Mouse (Mus musculus): ENCODE measurements around the gene Morc2a.
A peak's percentile ranks its signal among the peaks of the same experiment; 100 is the strongest.

Morc2a gene

GRCm38 (mm10) chr11:3684232-3684631 is 35.2 kb downstream of the Morc2a start:
- DNase-seq (ENCODE audit: low spot score), result no peak

GRCm38 (mm10) chr11:3684723-3685430 is 35.9 kb downstream of the Morc2a start:
- DNase-seq (ENCODE audit: low spot score), result no peak

GRCm38 (mm10) chr11:3685431-3685830 is 36.4 kb downstream of the Morc2a start:
- no peak for DNase-seq (ENCODE audit: low spot score)

GRCm38 (mm10) chr11:3686318-3686717 is 37.3 kb downstream of the Morc2a start:
- DNase-seq (ENCODE audit: low spot score), result no peak

- no peak for DNase-seq (ENCODE audit: low spot score)
These were observed 37.9 kb downstream of the Morc2a start for GRCm38 (mm10) chr11:3686885-3687284.

GRCm38 (mm10) chr11:3691746-3692145 is 42.8 kb downstream of the Morc2a start:
- no peak for DNase-seq (ENCODE audit: low spot score)

DNA sequence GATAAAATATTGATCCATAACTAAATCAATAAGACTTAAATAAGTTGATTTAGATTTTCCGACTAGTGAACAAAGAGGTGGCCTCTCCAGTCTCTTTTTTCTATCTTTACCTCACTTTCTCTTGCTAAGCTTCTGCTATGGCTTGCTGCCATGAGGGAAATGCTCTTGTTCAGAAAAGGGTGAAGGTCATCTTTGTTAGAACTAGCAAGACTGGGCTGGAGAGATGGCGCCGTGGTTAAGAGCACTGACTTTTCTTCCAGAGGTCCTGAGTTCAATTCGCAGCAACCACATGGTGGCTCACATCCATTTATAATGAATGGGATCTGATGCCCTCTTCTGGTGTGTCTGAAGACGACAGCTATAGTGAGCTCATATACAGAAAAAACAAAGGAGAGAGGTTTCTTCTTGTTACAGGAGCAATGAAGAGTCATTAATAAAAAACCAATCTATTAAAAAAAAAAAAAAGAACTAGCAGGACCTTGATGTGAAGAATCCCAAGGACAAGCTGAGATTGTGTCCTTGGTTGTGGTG is 47.2 kb downstream of the Morc2a start:
- DNase-seq (ENCODE audit: low spot score), result no peak

GRCm38 (mm10) chr11:3697441-3697840 is 48.5 kb downstream of the Morc2a start:
- DNase-seq (ENCODE audit: low spot score), result no peak

- DNase-seq (ENCODE audit: low spot score), result no peak
These were observed 54.4 kb downstream of the Morc2a start for GRCm38 (mm10) chr11:3703089-3703992.

GRCm38 (mm10) chr11:3704404-3704803 is 55.4 kb downstream of the Morc2a start:
- no peak for DNase-seq (ENCODE audit: low spot score)

- no peak for DNase-seq (ENCODE audit: low spot score)
These were observed 58.1 kb downstream of the Morc2a start for GRCm38 (mm10) chr11:3707057-3707456.

DNA sequence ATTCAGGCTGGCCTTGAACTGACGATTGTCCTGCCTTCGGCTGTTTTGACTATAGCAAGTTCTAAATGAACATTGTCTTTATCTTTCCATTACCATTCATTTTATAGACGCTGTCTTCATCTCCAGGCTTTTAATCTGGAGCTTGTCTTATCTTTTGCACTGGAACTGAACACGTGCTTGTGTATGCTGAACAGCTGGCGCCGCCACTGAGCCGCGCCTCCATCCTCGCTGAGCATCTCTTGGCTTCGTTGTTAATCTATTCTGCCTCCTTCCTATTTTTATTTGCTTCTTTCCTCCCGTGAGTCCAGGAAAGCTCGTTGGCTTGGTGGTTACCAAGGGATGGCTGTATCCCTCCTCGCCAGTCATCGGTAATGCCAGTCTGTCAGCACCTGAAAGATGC is 61.2 kb downstream of the Morc2a start:
- DNase-seq (ENCODE audit: low spot score), result no peak

- peak; percentile 44 for DNase-seq (ENCODE audit: low spot score)
These were observed 65.5 kb downstream of the Morc2a start for GRCm38 (mm10) chr11:3714486-3714885.

GRCm38 (mm10) chr11:3716662-3717061 is 67.7 kb downstream of the Morc2a start:
- DNase-seq (ENCODE audit: low spot score), result no peak

DNA sequence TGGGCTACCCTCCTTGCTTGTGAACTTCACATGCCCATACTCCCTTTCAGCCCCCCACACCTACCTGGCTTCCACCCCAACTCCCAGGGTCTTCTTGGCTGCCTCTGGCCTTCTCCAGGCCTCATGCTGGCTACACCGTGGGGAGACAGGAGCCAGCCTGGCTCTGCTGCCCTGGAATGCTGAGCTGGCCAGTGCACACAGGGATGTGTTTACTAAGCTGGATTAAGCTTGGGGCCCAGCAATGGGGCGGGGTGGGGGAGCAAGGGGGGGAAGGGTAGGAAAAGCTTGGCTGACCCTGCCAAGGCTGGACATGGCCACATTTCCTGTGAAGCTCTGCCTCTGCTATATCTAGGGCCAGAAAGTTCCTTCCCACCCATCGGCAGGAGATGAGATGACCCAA is 73.0 kb downstream of the Morc2a start:
- no peak for DNase-seq (ENCODE audit: low spot score)

- no peak for DNase-seq (ENCODE audit: low spot score)
These were observed 73.9 kb downstream of the Morc2a start for GRCm38 (mm10) chr11:3722861-3723260.

- no peak for DNase-seq (ENCODE audit: low spot score)
These were observed 74.9 kb downstream of the Morc2a start for GRCm38 (mm10) chr11:3723910-3724309.

- DNase-seq (ENCODE audit: low spot score), result no peak
These were observed 75.7 kb downstream of the Morc2a start for GRCm38 (mm10) chr11:3724726-3725125.

DNA sequence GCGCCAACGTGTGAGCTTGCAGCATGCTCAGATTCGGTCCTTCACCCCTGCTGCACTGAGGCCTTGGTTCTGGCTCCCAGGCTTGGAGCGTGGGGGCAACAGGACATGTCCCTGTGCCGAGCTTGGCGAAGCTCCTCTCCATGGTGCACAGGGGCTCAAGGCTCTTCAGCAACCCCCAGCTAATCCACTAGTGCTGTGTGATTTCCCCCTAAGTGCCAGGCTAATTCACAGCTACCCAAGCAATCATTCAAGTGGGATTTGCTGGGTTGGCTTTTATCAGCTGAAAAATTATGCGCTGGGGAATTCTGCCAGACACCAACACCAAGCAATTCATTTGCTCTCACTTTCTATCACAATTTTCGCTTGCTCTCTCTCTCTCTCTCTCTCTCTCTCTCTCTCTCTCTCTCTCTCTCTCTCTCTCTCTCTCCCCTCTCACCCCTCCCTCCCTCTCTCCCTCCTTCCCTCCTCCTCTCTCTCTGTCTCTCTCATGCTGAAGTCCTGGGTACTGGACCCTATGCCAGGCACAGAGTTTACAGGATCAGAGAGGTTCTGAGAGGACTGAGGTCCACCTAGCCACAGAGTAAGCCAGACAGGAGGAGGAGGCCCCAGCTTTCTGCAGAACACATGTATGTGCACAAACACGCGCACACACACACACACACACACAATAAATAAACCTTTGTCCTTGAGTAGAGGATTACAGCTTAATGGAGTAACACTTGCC is 76.5 kb downstream of the Morc2a start:
- DNase-seq (ENCODE audit: low spot score), result no peak

DNA sequence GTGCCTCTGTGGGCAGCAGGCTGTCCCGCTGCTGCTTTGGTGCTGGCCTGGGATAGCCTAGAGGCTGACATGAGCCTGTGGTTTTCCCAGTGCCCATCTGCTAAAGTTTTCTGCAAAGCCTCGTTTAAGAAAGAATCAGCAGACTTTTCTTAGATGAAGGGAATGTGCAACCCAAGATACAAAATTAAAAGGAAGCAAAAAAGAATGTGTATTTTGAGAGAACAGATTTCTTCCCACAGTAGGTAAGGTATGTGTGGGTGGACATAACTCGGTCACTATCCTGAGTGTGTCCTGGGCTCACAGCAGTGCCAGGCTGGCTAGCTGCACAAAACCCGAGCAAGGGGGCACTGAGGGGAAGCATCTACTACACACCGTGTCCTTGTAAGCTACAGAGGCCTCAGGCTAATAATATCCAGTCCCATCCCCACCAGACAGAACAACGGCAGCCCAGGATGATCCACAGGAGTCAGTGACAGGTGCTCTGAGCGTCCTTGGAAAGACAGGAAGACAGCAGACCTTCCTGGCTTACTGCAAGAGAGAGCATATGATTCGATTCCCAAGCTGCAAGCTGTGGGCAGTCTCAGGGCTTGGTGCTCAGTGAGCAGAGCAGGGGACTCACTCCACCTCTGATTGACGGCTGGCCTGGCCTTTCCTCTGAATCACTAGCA is 78.6 kb downstream of the Morc2a start:
- no peak for DNase-seq (ENCODE audit: low spot score)

GRCm38 (mm10) chr11:3731469-3731868 is 82.5 kb downstream of the Morc2a start:
- DNase-seq (ENCODE audit: low spot score), result no peak
